Mouse (Mus musculus) right cerebral cortex, postnatal 36 days (tissue): ENCODE measurements around the gene Gna15.

Experiments
- DNase-seq, 2 experiments: peaks; one replicate each; pipeline ENCODE4 v3.0.0; 2022; ENCODE audit warnings: low spot score in 2 of 2, mixed read lengths in 1 of 2

Gna15 gene

GRCm38 (mm10) chr10:81495616-81496263 is 28.3 kb downstream of the Gna15 start:
- no peak for DNase-seq

GRCm38 (mm10) chr10:81495151-81495550 is 28.9 kb downstream of the Gna15 start:
- no peak for DNase-seq

- DNase-seq, result no peak
Measured at GRCm38 (mm10) chr10:81494260-81495041, 29.6 kb downstream of the Gna15 start.

GRCm38 (mm10) chr10:81493601-81494220 is 30.3 kb downstream of the Gna15 start:
- DNase-seq, result no peak

GRCm38 (mm10) chr10:81492606-81493240 is 31.3 kb downstream of the Gna15 start:
- no peak for DNase-seq

- DNase-seq, result no peak
Measured at GRCm38 (mm10) chr10:81491018-81491417, 33.0 kb downstream of the Gna15 start.

GRCm38 (mm10) chr10:81489941-81490340 is 34.1 kb downstream of the Gna15 start:
- DNase-seq, result no peak

- no peak for DNase-seq
Measured at GRCm38 (mm10) chr10:81488081-81488480, 35.9 kb downstream of the Gna15 start.

GRCm38 (mm10) chr10:81486496-81486895 is 37.5 kb downstream of the Gna15 start:
- no peak for DNase-seq

GRCm38 (mm10) chr10:81485479-81486018 is 38.5 kb downstream of the Gna15 start:
- no peak for DNase-seq

- DNase-seq, result no peak
Measured at GRCm38 (mm10) chr10:81485060-81485449, 39.0 kb downstream of the Gna15 start.

GRCm38 (mm10) chr10:81484441-81485059 is 39.5 kb downstream of the Gna15 start:
- no peak for DNase-seq

- no peak for DNase-seq
Measured at GRCm38 (mm10) chr10:81483983-81484382, 40.0 kb downstream of the Gna15 start.

- no peak for DNase-seq
Measured at GRCm38 (mm10) chr10:81482533-81482889, 41.5 kb downstream of the Gna15 start, which contains the start of gene Celf5. Celf5 (minus strand) TSS chr10:81482709.

GRCm38 (mm10) chr10:81481605-81482532 is 42.2 kb downstream of the Gna15 start:
- no peak for DNase-seq

- no peak for DNase-seq
Measured at GRCm38 (mm10) chr10:81474461-81474860, 49.6 kb downstream of the Gna15 start.

GRCm38 (mm10) chr10:81473003-81473451 is 51.0 kb downstream of the Gna15 start:
- DNase-seq, result peak; percentile 92 to 93

- no peak for DNase-seq
Measured at GRCm38 (mm10) chr10:81472403-81473002, 51.5 kb downstream of the Gna15 start.

- peak in 1 of 2 experiments; percentile 63 for DNase-seq
Measured at GRCm38 (mm10) chr10:81470454-81470853, 53.6 kb downstream of the Gna15 start.

GRCm38 (mm10) chr10:81469253-81469652 is 54.8 kb downstream of the Gna15 start:
- peak; percentile 76 to 88 for DNase-seq
